Mouse (Mus musculus) liver, adult (tissue): ENCODE measurements at regions not wholly inside any gene's neighbourhood (a gene's known extent, or its start where the extent isn't known, plus 50 kb on each side); places are given as distances from the start of the nearest gene placed in this dataset.
A peak's percentile ranks its signal among the peaks of the same experiment; 100 is the strongest.

ENCODE experiments used
- GATA4 ChIP-seq: IDR thresholded peaks from 2 replicates; pipeline ENCODE4 v1.6.1; 2014; ENCODE audit warnings: mild to moderate bottlenecking, low read length; ENCODE audit not compliant: insufficient replicate concordance

DNA sequence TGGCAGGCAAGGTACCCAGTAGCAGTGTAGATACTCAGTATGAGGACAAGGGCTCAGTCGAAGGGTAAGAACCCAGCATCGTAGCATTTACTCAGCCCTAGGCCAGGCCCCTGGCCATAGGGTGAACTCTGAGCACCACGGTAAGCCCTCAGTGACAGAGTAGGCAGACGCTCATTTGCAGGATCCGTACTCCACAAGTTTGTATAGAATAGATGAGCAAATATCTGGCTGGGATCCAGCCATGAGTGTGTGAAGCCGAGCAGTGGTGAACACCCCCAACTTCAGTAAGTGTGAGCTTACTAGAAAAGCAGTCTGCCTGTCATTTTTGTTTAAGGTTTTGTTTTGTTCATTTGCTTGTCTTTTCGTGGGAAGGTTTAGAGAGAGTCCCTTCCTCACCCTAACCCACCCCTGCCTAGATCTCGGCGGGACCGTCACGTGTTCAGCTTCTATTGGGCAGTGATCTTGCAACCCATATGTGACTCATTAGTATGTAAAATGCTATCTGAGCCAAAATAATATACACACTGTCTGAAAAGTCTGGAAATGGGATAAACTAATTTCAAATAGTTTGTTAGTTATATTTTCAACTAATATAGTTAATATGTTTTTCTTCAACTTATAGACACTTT lies 76.3 kb downstream of the Gm5447 start:
- TF ChIP-seq GATA4, result no peak

DNA sequence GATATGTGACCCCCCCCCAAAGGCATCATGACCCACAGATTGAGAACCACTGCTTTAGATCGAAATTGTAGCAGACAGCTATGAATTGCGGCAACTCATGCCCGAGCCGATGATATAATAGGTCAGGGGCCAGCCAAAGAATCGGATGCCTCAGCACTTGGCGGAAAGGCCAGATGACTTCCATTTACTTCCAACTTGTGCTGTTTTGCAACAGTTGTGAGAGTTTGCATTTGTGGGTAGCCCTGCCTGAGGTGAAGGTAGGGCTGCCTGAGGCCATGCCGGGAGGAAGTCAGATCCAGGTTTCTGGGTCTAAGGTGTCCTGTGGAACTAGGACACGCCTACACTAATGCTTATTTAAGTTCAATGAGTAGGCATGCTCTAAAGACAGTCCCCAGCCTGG lies 80.4 kb downstream of the Gm5447 start:
- TF ChIP-seq GATA4, result no peak

DNA sequence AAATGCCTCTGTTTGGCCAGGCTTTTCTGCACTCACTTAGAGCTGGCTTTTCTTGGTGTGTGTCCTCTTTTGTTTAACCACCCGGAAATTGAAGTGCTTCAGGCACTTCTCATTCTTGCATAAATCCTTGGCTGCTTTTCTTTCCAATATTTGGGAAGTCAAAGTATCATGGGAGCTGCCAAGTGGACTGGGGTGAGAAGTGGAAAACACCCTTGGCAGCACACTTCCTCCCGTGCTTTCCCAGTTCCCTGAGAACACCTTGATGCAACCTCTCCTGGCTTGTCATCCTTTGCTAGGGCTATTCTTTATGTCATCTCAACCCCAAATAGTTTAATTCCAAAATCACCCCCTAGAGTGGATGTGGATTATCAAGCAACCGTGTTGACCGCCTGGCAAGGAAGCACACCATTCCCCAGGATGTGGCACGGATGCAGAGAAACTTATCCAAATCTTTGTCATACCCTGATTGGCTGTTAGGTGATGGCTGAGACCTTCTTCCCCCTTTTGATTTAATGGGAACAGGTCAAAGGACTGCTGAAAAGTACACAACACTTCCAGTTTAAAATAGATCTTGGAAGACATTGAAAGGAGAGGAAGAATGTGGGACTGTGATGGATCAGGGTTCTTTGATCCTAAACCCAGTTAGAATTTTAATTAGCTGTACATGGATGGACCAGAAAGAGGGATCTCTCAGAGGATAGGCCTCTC lies 81.5 kb downstream of the Gm5447 start:
- no peak for TF ChIP-seq GATA4

DNA sequence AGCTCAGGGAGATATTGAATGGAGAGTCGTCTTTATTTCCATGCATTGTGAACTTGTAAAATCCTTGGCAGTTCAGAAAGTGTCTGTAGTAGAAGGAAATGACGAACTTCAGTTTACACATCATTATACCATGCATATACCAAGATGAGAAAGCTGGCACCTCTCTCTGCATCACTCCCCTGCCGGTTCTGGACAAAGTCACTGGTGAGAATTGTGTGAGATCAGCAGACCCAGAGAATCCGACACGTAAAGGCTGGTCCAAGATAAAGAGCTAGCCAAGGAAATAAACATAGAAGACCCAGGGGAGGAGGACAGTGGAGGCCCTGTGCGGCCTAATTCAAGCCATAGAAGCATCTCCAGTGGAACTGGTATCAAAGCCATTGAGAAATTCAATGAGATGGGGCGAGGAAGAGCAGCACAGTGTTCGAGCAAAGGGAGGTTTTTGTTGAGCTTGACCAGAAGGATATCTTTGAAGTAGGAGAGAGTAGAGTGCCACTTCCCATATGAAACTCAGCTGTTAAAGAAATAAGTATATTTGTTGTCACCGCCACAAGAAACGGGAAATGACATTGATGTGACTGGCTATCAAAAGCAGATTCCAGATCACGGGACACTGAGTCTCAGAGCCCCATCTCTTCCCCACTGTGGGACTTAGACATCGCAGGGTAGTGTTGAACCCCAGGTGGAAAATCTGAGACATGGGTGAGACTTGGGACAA lies 82.3 kb downstream of the Gm5447 start:
- no peak for TF ChIP-seq GATA4

DNA sequence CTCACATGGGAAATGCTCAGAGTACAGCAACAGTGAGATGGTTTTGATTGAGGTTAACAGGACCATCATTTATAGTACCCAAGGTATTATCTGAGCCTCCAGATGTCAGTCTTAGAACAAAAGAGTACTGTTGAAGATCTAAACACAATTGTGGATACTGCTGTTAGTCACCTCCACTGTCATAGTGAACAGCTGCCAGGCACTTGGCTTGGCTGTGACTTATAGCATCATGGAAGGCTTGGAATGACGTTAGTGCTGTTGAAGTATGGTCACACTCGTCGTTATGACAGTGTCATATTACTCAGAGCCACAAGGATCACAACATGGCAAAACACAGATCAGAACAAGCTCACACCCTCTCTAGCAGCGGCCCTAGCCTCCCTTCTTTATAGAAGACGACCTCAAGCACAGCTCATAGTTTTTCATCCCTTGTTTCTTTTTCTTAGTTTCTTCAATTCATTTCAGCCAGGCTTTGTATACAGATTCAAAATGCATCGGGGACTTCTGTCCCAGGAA lies 87.0 kb downstream of the Gm5447 start:
- TF ChIP-seq GATA4, result no peak

DNA sequence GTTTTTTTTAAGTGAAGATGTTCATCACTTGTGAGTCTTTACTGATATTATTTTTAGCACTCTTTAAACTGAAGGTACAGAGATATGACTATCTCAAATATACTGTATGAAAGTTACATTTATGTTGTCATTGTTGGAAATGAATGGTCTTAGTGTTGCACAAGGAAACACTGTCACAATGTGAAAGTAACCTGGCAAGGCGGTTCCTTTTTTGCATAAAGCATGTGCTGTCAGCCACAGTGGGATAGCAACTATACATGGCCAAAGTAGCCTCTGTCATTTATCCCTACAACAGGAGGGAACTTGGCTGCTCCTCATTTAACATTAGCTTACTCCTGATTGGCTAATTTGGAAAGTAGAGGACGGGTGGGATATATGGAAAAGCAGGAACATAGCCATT lies 94.3 kb downstream of the Gm5447 start:
- no peak for TF ChIP-seq GATA4

DNA sequence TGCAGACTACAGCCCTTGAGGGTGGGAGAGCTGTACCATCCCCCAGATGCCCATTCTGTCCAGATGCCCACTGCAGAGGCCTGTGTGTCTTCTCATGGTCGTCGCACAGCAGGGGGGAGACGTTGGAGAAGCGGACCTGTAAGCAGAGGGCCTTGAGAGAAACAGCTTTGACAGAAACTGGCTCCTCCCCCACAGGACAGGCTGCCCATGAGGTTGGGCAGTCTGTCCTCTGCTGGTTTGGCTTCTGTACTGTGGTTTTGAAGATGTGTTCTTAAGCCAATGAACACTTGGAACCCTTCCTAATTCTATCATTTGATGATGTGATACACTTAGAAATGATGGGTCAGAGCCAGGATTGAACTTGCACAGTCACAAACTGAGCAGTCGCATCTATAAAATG lies 102.5 kb downstream of the Gm5447 start:
- TF ChIP-seq GATA4, result no peak

DNA sequence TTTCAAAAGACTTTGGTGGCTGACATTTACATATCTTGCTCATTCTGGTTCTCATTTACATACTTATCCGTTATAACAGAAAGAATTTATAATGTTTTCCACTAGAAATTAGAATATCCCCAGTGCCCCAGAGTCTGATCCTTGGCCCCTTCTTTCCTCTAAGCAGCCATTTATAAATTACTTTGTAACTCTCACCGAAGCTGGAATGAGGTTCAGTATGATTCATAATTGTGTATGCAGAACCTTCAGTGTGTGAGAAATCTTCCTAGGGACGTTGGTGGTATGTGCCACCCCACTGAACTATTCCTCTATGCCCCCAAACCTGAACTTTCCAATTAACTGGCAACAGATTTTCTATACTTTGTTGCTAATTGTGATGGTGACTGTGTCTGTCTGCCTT lies 104.7 kb downstream of the Gm5447 start:
- no peak for TF ChIP-seq GATA4

DNA sequence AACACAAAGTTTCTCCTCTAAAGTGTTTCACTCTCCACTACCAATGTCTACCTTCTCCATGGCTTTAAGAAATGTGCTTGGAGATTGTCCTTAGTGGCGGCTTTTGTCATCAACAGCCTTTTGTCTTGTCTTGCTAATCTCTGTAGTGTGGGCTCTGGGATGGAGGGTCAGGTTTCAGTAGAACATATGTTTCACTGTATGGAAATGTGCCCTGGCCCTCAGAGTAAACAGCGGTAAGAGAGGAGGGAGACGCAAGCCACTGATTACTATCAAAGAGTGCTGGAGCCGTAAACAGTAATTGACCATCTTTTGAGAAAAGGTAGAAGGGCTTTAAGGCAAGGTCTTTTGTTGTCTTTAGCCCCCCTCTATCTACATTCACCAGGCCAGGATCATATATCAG lies 106.2 kb downstream of the Gm5447 start:
- TF ChIP-seq GATA4, result no peak

DNA sequence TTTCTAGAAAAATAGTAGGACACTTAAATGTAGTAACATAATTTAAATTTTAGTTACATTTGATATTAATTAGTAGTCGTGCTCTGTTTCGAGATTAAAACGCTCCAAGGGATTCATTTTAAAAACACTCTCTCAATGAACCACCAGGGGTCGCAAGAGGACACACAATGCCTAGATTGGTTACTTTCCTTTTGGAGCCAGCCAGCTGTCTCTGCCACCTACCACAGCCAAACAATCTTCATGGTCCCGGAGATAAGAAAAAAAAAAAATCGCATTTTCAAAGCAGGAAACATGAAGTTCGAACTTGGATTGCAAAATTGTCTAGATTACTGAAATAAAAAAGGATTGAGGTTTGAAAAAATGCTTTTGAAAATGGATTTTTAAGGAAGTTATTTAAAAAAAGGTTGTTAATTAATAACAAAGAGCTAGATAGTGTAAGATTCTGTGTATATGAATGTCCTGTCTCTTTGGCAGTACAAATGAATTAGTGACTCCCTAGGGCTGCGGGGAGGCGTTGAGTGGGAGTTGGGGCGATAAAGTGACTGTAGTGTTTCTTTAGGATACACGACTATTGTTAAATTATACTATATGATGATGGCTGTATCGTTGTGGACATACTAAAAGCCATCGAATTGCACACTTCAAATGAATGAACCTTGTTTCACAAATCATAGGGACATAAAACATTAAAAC lies 108.6 kb downstream of the Gm5447 start:
- no peak for TF ChIP-seq GATA4

DNA sequence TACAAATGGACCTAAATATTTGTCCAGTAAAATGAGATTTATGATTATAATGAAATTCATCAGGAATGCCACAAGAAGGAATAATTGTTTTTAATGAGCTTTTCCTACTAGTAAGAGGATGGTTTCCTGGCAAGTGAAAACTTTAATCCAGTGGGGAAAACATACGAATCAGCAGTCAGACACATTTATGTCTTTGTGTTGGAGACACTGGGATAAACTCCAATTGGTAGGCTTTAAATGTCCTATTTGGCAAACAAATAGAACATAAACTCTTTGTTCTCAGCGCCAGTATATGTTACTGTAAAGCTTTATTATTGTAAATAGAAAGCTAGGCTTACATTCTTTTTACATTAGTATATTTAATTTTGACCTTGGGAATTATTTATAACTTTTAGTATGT lies 127.0 kb downstream of the Gm5447 start:
- no peak for TF ChIP-seq GATA4

DNA sequence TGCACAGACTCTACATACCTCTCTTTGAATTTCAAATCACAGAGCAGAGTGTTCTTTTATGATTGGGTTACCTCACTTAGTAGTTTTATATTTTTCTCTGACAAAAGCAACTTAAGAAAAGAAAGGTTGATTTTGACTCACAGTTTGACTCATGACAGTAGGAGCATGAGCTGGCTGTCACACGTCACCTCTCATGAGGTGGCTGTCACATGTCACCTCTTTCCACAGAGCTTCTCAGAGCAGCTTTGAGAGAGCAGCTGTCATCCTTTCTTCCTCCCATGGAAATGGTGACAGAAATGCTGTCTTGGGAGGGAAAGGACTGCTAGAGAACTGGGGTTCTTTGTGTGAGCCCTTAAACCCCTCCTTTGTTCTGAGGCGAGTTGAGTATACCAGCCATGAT lies 133.4 kb downstream of the Gm5447 start:
- no peak for TF ChIP-seq GATA4

DNA sequence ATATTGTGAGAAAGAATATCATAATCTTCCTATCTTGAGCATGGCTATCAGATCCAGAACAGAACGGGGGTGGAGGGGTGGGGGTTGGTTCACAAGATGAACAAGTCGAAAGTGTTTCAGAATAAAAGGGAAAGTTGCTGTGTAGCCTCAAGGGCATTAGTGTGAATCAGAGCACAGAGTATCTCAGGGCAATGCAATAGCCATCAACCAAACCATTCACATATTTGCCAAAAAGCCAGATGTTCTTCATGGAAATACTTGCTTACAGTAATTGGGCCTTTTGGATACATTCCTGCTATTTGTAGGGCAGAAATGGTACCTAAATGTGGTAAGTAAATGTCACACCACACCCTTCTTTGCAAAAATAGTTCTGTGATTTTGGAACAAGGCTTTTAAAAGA lies 135.2 kb downstream of the Gm5447 start:
- no peak for TF ChIP-seq GATA4

DNA sequence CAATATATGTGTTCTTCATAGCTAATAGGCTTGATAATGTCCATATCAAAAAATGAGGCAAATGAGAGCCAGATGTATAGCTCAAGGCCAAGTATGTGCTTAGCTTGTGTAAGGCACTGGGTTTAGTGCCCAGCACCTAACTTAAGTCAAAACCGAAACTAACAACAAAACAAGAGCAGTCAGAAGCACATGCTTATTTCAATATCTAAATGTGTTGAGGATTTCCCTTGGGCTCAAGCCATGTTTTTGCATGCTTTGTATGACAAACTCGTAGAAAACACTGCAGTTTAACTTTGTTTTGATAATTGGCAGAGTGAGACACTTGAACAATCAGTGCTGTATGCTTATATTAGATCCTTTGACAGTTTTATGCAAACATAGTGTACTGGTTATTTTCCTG lies 148.7 kb downstream of the Gm5447 start:
- no peak for TF ChIP-seq GATA4

DNA sequence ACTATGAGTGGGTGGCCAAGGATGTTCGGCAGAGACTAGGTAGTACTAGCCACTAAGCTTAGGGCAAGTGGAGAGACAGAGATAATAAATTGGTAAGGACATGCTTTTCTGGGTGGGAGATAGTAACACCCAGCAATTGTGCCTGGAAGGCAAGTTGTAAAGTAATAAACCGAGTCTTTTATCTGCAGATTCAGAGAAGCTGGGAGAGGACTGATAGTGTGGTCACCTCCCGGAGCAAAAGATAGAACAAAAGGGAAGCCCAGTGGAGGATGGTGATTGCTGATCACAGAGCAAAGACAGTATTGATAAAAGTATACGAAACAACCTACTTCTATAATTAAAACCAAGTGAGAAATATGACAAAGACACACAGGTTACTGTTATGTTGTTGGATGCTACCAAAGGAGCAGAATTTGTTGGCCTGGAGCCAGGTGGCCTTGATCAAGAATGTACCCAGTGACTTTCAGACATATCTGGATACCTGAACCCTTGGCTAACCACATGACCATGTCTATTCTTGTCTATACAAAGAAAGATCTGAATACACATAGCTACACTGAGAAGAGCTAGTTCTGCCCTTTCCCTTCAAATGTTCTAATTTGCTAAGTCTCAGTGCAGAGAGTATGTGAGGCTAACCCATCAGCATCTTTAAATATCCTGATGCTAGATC lies 150.7 kb downstream of the Gm5447 start:
- no peak for TF ChIP-seq GATA4

DNA sequence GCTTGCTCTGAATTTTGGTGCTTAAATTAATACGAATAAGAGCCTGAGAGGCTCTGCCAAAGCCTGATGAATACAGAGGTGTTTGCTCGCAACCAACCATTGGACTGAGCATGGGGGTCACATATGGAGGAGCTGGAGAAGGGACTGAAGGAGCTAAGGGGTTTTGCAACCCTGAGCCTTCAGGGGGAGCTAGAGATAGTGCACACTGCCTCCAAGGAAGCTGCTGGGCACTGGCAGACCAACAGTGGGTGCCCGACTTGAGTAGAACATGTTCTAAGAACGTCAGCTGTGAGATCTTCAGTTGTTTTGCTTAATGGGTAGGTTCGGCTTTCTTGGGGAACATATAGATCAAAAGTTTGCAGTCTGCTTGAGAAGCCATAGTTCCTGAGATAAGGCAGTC lies 158.5 kb downstream of the Gm5447 start:
- TF ChIP-seq GATA4, result no peak

DNA sequence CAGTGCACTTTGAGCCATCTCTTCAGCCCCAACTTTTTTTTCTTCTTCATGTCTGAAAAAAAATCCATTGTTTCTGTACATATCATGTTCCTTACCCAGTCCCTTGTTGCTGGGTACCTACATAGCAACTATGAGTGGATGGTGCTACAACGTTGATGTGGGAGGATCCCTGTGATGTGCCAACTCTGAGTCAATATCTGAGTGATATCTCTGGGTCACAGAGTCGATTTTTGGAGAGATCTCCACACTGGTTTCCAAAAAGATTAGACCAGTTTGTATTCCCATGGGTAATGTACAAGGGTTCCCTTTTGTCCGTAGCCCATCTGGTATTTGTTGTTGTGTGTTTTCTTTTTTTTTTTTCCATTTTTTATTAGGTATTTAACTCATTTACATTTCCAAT lies 165.7 kb downstream of the Gm5447 start:
- TF ChIP-seq GATA4, result peak; percentile 69; the same call in 1 of the 2 replicates
